Mouse (Mus musculus): ENCODE measurements around the gene Tlx3. TPM values are rescaled to one million over a fixed set of nuclear protein-coding genes. Genes with fewer than 3 reads are reported as not detected.

The Tlx3 gene
- polyA plus RNA-seq, 1 experiment, result 12.4 TPM

- Histone ChIP-seq H3K4me3 (replicated peaks; ENCODE audit: insufficient read depth, low read depth, low read length) (no peak overlapping the region), H3K27me3 (ENCODE audit: control insufficient read depth, insufficient read depth, low read length) (no peaks in the 10 kb centered on the region), H3K27ac (ENCODE audit: insufficient read depth, low read length) (no peak overlapping the region), H3K4me1 (ENCODE audit: control insufficient read depth, insufficient read depth, low read length) (no peaks in the 10 kb centered on the region)
- DNase-seq, result peak; percentile 58 to 59
- peak; percentile 90 for TF ChIP-seq CTCF (IDR thresholded peaks at IDR 0.05; ENCODE audit: borderline replicate concordance, insufficient read depth, low read depth, low read length)
- TF ChIP-seq POLR2A (IDR thresholded peaks at IDR 0.05; ENCODE audit: borderline replicate concordance, insufficient read depth, low read length), result no peak
- WGBS, result 36% methylated on average over 20 of the region's 20 CpGs
These were observed 26.7 kb downstream of the Tlx3 start for GRCm38 (mm10) chr11:33176525-33177245.

- TF ChIP-seq POLR2A (IDR thresholded peaks at IDR 0.05; ENCODE audit: borderline replicate concordance, insufficient read depth, low read length), result no peak
- no peak for TF ChIP-seq CTCF (IDR thresholded peaks at IDR 0.05; ENCODE audit: borderline replicate concordance, insufficient read depth, low read depth, low read length)
- H3K27ac ChIP-seq (ENCODE audit: insufficient read depth, low read length), result no peak overlapping the region
- DNase-seq, result no peak
These were observed 27.6 kb downstream of the Tlx3 start for GRCm38 (mm10) chr11:33175768-33176167.

GRCm38 (mm10) chr11:33170489-33170888 lies 32.9 kb downstream of the Tlx3 start:
- Histone ChIP-seq H3K27ac (ENCODE audit: insufficient read depth, low read length) (no peak overlapping the region), H3K27me3 (ENCODE audit: control insufficient read depth, insufficient read depth, low read length) (no peaks in the 10 kb centered on the region), H3K4me1 (ENCODE audit: control insufficient read depth, insufficient read depth, low read length) (no peaks in the 10 kb centered on the region), H3K4me3 (replicated peaks; ENCODE audit: insufficient read depth, low read depth, low read length) (no peak overlapping the region)
- peak; percentile 49 to 63 for DNase-seq
- 16% methylated on average over 9 of the region's 9 CpGs for WGBS
- peak; percentile 80 for TF ChIP-seq CTCF (IDR thresholded peaks at IDR 0.05; ENCODE audit: borderline replicate concordance, insufficient read depth, low read depth, low read length)
- TF ChIP-seq POLR2A (IDR thresholded peaks at IDR 0.05; ENCODE audit: borderline replicate concordance, insufficient read depth, low read length), result no peak

More at GRCm38 (mm10) chr11:33175768-33176167, 27.6 kb downstream of the Tlx3 start:
- H3K27me3 ChIP-seq (ENCODE audit: control insufficient read depth, insufficient read depth, low read length), result no peaks in the 10 kb centered on the region
- no peaks in the 10 kb centered on the region for H3K4me1 ChIP-seq (ENCODE audit: control insufficient read depth, insufficient read depth, low read length)
- 94% methylated on average over 3 of the region's 3 CpGs for WGBS
- no peak overlapping the region for H3K4me3 ChIP-seq (replicated peaks; ENCODE audit: insufficient read depth, low read depth, low read length)

- peak; percentile 99 to 100 for DNase-seq
These were observed 40.3 kb downstream of the Tlx3 start, which contains the start of gene Npm1 for GRCm38 (mm10) chr11:33162998-33163506. TSS of gene Npm1 (minus strand) at chr11:33163206.

GRCm38 (mm10) chr11:33162211-33162997 lies 41.0 kb downstream of the Tlx3 start:
- 2% methylated on average over 52 of the region's 53 CpGs for WGBS
- Histone ChIP-seq H3K4me1 (ENCODE audit: control insufficient read depth, insufficient read depth, low read length) (no peaks in the 10 kb centered on the region), H3K27ac (ENCODE audit: insufficient read depth, low read length) (peak overlapping the region; percentile 42; the same call in 1 of the 2 replicates), H3K27me3 (ENCODE audit: control insufficient read depth, insufficient read depth, low read length) (no peaks in the 10 kb centered on the region), H3K4me3 (replicated peaks; ENCODE audit: insufficient read depth, low read depth, low read length) (peak overlapping the region; percentile 94)
- no peak for TF ChIP-seq POLR2A (IDR thresholded peaks at IDR 0.05; ENCODE audit: borderline replicate concordance, insufficient read depth, low read length)
- no peak for TF ChIP-seq CTCF (IDR thresholded peaks at IDR 0.05; ENCODE audit: borderline replicate concordance, insufficient read depth, low read depth, low read length)
- peak; percentile 48 to 60 for DNase-seq

More at GRCm38 (mm10) chr11:33162998-33163506, 40.3 kb downstream of the Tlx3 start, which contains the start of gene Npm1:
- Histone ChIP-seq H3K4me3 (replicated peaks; ENCODE audit: insufficient read depth, low read depth, low read length) (peak within 1 kb of the TSS; percentile 94), H3K4me1 (ENCODE audit: control insufficient read depth, insufficient read depth, low read length) (no peaks in the 10 kb centered on the region), H3K27me3 (ENCODE audit: control insufficient read depth, insufficient read depth, low read length) (no peaks in the 10 kb centered on the region), H3K27ac (ENCODE audit: insufficient read depth, low read length) (peak within 1 kb of the TSS; percentile 88)
- TF ChIP-seq CTCF (IDR thresholded peaks at IDR 0.05; ENCODE audit: borderline replicate concordance, insufficient read depth, low read depth, low read length) (no peak), POLR2A (IDR thresholded peaks at IDR 0.05; ENCODE audit: borderline replicate concordance, insufficient read depth, low read length) (peak; percentile 88)
- 3% methylated on average over 49 of the region's 49 CpGs for WGBS

GRCm38 (mm10) chr11:33159741-33160140 lies 43.6 kb downstream of the Tlx3 start:
- WGBS, result 92% methylated on average over 3 of the region's 3 CpGs
- H3K4me1 ChIP-seq (ENCODE audit: control insufficient read depth, insufficient read depth, low read length), result no peaks in the 10 kb centered on the region
- H3K27me3 ChIP-seq (ENCODE audit: control insufficient read depth, insufficient read depth, low read length), result no peaks in the 10 kb centered on the region
- DNase-seq, result no peak
- H3K27ac ChIP-seq (ENCODE audit: insufficient read depth, low read length), result no peak overlapping the region
- H3K4me3 ChIP-seq (replicated peaks; ENCODE audit: insufficient read depth, low read depth, low read length), result no peak overlapping the region
- no peak for TF ChIP-seq POLR2A (IDR thresholded peaks at IDR 0.05; ENCODE audit: borderline replicate concordance, insufficient read depth, low read length)
- TF ChIP-seq CTCF (IDR thresholded peaks at IDR 0.05; ENCODE audit: borderline replicate concordance, insufficient read depth, low read depth, low read length), result no peak

- DNase-seq, result no peak
- H3K4me3 ChIP-seq (replicated peaks; ENCODE audit: insufficient read depth, low read depth, low read length), result no peak overlapping the region
- no peaks in the 10 kb centered on the region for H3K4me1 ChIP-seq (ENCODE audit: control insufficient read depth, insufficient read depth, low read length)
- TF ChIP-seq CTCF (IDR thresholded peaks at IDR 0.05; ENCODE audit: borderline replicate concordance, insufficient read depth, low read depth, low read length), result no peak
- no peak for TF ChIP-seq POLR2A (IDR thresholded peaks at IDR 0.05; ENCODE audit: borderline replicate concordance, insufficient read depth, low read length)
- no peak overlapping the region for H3K27ac ChIP-seq (ENCODE audit: insufficient read depth, low read length)
- no peaks in the 10 kb centered on the region for H3K27me3 ChIP-seq (ENCODE audit: control insufficient read depth, insufficient read depth, low read length)
- 74% methylated on average over 2 of the region's 2 CpGs for WGBS
These were observed 45.8 kb downstream of the Tlx3 start for GRCm38 (mm10) chr11:33157453-33158196.

Measured in cerebellum, adult 2 months (tissue).